Comparison of ENCODE assay signal across 10 mouse cellular contexts in the genomic region with DNA sequence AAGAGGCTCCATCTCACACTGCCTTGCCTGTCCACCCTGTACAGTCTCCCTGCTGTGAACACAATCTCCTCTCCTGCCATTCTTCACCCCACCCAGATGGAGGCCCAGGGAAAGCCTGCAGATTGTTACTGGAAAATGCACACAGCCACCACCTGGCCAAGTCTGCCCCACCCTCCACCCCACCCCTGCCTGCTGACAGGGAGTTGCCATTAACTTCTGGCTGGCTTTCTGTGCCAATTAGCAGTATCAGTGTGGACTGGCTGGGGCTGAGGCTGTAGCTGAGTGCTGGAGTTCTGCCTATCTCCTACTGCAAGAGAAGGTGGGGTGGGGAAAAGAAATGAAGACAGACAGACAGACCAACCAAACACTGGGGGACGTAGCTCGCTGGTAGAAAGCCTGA. TPM values are rescaled to one million over a fixed set of nuclear protein-coding genes. Genes with fewer than 3 reads are reported as not detected.
A peak's percentile ranks its signal among the peaks of the same experiment; 100 is the strongest.
DNase-seq lines count a peak whose midpoint lies in the region; ATAC-seq and TF ChIP-seq lines count a peak whose summit lies in the region.
"Had no signal": no experiment of that assay in that cellular context is flagged by ENCODE, and none has a peak within 500 bp of the region (broad histone marks: within the 10 kb centered on the region; RNA-seq: fewer than 3 reads in every experiment).

No protein-coding gene starts in this region.

- no peak overlapping the region for H3K4me2 ChIP-seq in lung, embryonic 14.5 days
- no peak overlapping the region for H3K4me2 ChIP-seq in heart, embryonic 16.5 days (ENCODE audit: low read depth, low read length)
- H3K4me2 ChIP-seq in liver, embryonic 11.5 days, result peak overlapping the region; percentile 50
- no peak overlapping the region for H3K4me2 ChIP-seq in forebrain, embryonic 13.5 days
- H3K4me2 ChIP-seq: midbrain, embryonic 12.5 days had no signal

- no peaks in the 10 kb centered on the region for H3K36me3 ChIP-seq in lung, embryonic 14.5 days (ENCODE audit: insufficient read depth)
- no peaks in the 10 kb centered on the region for H3K36me3 ChIP-seq in heart, embryonic 16.5 days (ENCODE audit: control insufficient read depth, insufficient read depth)
- no peaks in the 10 kb centered on the region for H3K36me3 ChIP-seq in liver, embryonic 11.5 days (ENCODE audit: control insufficient read depth, insufficient read depth, low read length)
- no peaks in the 10 kb centered on the region for H3K36me3 ChIP-seq in forebrain, embryonic 13.5 days (ENCODE audit: poor library complexity, severe bottlenecking)
- H3K36me3 ChIP-seq: midbrain, embryonic 12.5 days had no signal

- TF ChIP-seq CTCF in lung, embryonic 14.5 days (IDR thresholded peaks at IDR 0.05; ENCODE audit: low read depth), result no peak

- no peaks in the 10 kb centered on the region for H3K9me3 ChIP-seq in lung, embryonic 14.5 days (ENCODE audit: low read depth, low read length)
- no peaks in the 10 kb centered on the region for H3K9me3 ChIP-seq in heart, embryonic 16.5 days (replicated peaks; ENCODE audit: control insufficient read depth, low read length)
- H3K9me3 ChIP-seq in liver, embryonic 11.5 days (ENCODE audit: control insufficient read depth, low read length), result no peaks in the 10 kb centered on the region
- H3K9me3 ChIP-seq in forebrain, embryonic 13.5 days (replicated peaks), result no peaks in the 10 kb centered on the region
- H3K9me3 ChIP-seq: midbrain, embryonic 12.5 days had no signal

- peak; percentile 33; the same call in 1 of the 2 replicates for ATAC-seq in lung, embryonic 14.5 days (ENCODE audit: insufficient read depth)
- ATAC-seq in heart, embryonic 16.5 days (replicated peaks; ENCODE audit: extremely low read depth, insufficient read depth, low FRiP score), result peak; percentile 78
- ATAC-seq in liver, embryonic 11.5 days (replicated peaks; ENCODE audit: low FRiP score), result peak; percentile 97
- ATAC-seq in forebrain, embryonic 13.5 days, result no peak
- ATAC-seq in activated CD4-positive, CD25-positive, alpha-beta regulatory T cell, adult 4 months, result no peak

- H3K27me3 ChIP-seq in lung, embryonic 14.5 days (ENCODE audit: insufficient read depth, low read length), result no peaks in the 10 kb centered on the region
- no peaks in the 10 kb centered on the region for H3K27me3 ChIP-seq in heart, embryonic 16.5 days (ENCODE audit: control insufficient read depth, insufficient read depth, low read length)
- H3K27me3 ChIP-seq in liver, embryonic 11.5 days (replicated peaks; ENCODE audit: control insufficient read depth, insufficient read depth, low read length), result no peaks in the 10 kb centered on the region
- H3K27me3 ChIP-seq in forebrain, embryonic 13.5 days, result no peaks in the 10 kb centered on the region
- H3K27me3 ChIP-seq: midbrain, embryonic 12.5 days had no signal

- WGBS in lung, embryonic 14.5 days, result 69% methylated on average over 2 of the region's 2 CpGs
- 56% methylated on average over 2 of the region's 2 CpGs for WGBS in heart, embryonic 16.5 days
- WGBS in liver, embryonic 11.5 days, result 51% methylated on average over 2 of the region's 2 CpGs
- WGBS in forebrain, embryonic 13.5 days, result 80% methylated on average over 2 of the region's 2 CpGs

- no peak overlapping the region for H3K4me3 ChIP-seq in lung, embryonic 14.5 days (ENCODE audit: low read depth, low read length)
- no peak overlapping the region for H3K4me3 ChIP-seq in heart, embryonic 16.5 days (ENCODE audit: low read length)
- H3K4me3 ChIP-seq in liver, embryonic 11.5 days (ENCODE audit: low read depth, low read length), result 0 out of 2 replicates have a peak overlapping the region, but pooled peaks have one; percentile 4
- H3K4me3 ChIP-seq in forebrain, embryonic 13.5 days, result no peak overlapping the region
- H3K4me3 ChIP-seq: midbrain, embryonic 12.5 days had no signal

- H3K4me1 ChIP-seq in lung, embryonic 14.5 days (ENCODE audit: insufficient read depth), result 0 out of 2 replicates have a peak, but pooled peaks cover 2% of the 10 kb centered on the region
- H3K4me1 ChIP-seq in heart, embryonic 16.5 days (ENCODE audit: control insufficient read depth, insufficient read depth, low read length), result peaks cover 21% of the 10 kb centered on the region
- H3K4me1 ChIP-seq in liver, embryonic 11.5 days (replicated peaks; ENCODE audit: control insufficient read depth, insufficient read depth, low read length), result peaks cover 38% of the 10 kb centered on the region
- H3K4me1 ChIP-seq in forebrain, embryonic 13.5 days, result 0 out of 2 replicates have a peak, but pooled peaks cover 5% of the 10 kb centered on the region
- H3K4me1 ChIP-seq: midbrain, embryonic 12.5 days had no signal

- no peak overlapping the region for H3K9ac ChIP-seq in lung, embryonic 14.5 days
- no peak overlapping the region for H3K9ac ChIP-seq in heart, embryonic 16.5 days (ENCODE audit: low read length)
- H3K9ac ChIP-seq in liver, embryonic 11.5 days (ENCODE audit: low read depth, low read length), result peak overlapping the region; percentile 23; the same call in 1 of the 2 replicates
- H3K9ac ChIP-seq in forebrain, embryonic 13.5 days, result no peak overlapping the region
- H3K9ac ChIP-seq: midbrain, embryonic 12.5 days had no signal

- no peak overlapping the region for H3K27ac ChIP-seq in lung, embryonic 14.5 days (ENCODE audit: low read depth)
- peak overlapping the region; percentile 54 for H3K27ac ChIP-seq in heart, embryonic 16.5 days (ENCODE audit: low read length)
- H3K27ac ChIP-seq in liver, embryonic 11.5 days (ENCODE audit: low read depth, low read length), result peak overlapping the region; percentile 91
- H3K27ac ChIP-seq in forebrain, embryonic 13.5 days, result no peak overlapping the region
- H3K27ac ChIP-seq: midbrain, embryonic 12.5 days had no signal

- DNase-seq in lung, embryonic 14.5 days, result no peak
- no peak for DNase-seq in lung, postnatal 14 days
- DNase-seq in liver, embryonic 11.5 days (ENCODE audit: low spot score), result peak; percentile 58
- DNase-seq in layer of hippocampus, adult 9-10 months (ENCODE audit: low spot score), result no peak
- no peak for DNase-seq in adrenal gland, postnatal 25 days
- DNase-seq: cerebellum, adult 11-12 months had no signal

RNA-seq across cellular contexts. Expression of gene Birc5, which starts 10.5 kb away (rescaled TPM):
- polyA plus RNA-seq in lung, embryonic 14.5 days (2014; fragmentation: Nextera tagmentation; extraction: Ambion mirVana), result 395 and 399 TPM in 2 replicates
- 228 and 244 TPM in 2 replicates for polyA plus RNA-seq in heart, embryonic 16.5 days (2015; fragmentation: Nextera tagmentation; extraction: Ambion mirVana)
- 430 and 440 TPM in 2 replicates for polyA plus RNA-seq in liver, embryonic 11.5 days (2014; fragmentation: Nextera tagmentation; extraction: Ambion mirVana)
- polyA plus RNA-seq in forebrain, embryonic 13.5 days (2015; fragmentation: Nextera tagmentation; extraction: Ambion mirVana), result 231 and 243 TPM in 2 replicates
- 5.2 and 8.5 TPM in 2 replicates for total RNA-seq in adrenal gland, postnatal 25 days (2021)
- 100 to 1,000 TPM in 1 of 2 experiments, 10 to 100 TPM in 1; 88.3 to 110 TPM for polyA plus RNA-seq in activated CD4-positive, CD25-positive, alpha-beta regulatory T cell, adult 4 months (2017; shearing (Covaris generic))

RNA-seq across cellular contexts. Expression of gene Tk1, which starts 12.7 kb away (rescaled TPM):
- 144 and 158 TPM in 2 replicates for polyA plus RNA-seq in lung, embryonic 14.5 days (2014; fragmentation: Nextera tagmentation; extraction: Ambion mirVana)
- 108 and 114 TPM in 2 replicates for polyA plus RNA-seq in heart, embryonic 16.5 days (2015; fragmentation: Nextera tagmentation; extraction: Ambion mirVana)
- 185 and 192 TPM in 2 replicates for polyA plus RNA-seq in liver, embryonic 11.5 days (2014; fragmentation: Nextera tagmentation; extraction: Ambion mirVana)
- polyA plus RNA-seq in forebrain, embryonic 13.5 days (2015; fragmentation: Nextera tagmentation; extraction: Ambion mirVana), result 103 and 104 TPM in 2 replicates
- 14.3 and 18.4 TPM in 2 replicates for total RNA-seq in adrenal gland, postnatal 25 days (2021)
- polyA plus RNA-seq in activated CD4-positive, CD25-positive, alpha-beta regulatory T cell, adult 4 months (2017; shearing (Covaris generic)), result 10 to 100 TPM; 52.4 to 88.7 TPM

RNA-seq across cellular contexts. Expression of gene Afmid, which starts 12.8 kb away (rescaled TPM):
- 4.6 TPM in 2 replicates for polyA plus RNA-seq in lung, embryonic 14.5 days (2014; fragmentation: Nextera tagmentation; extraction: Ambion mirVana)
- polyA plus RNA-seq in heart, embryonic 16.5 days (2015; fragmentation: Nextera tagmentation; extraction: Ambion mirVana), result 17.5 and 20.8 TPM in 2 replicates
- 8.4 and 11.1 TPM in 2 replicates for polyA plus RNA-seq in liver, embryonic 11.5 days (2014; fragmentation: Nextera tagmentation; extraction: Ambion mirVana)
- 7.4 and 7.5 TPM in 2 replicates for polyA plus RNA-seq in forebrain, embryonic 13.5 days (2015; fragmentation: Nextera tagmentation; extraction: Ambion mirVana)
- 10.1 and 13.2 TPM in 2 replicates for total RNA-seq in adrenal gland, postnatal 25 days (2021)
- polyA plus RNA-seq in activated CD4-positive, CD25-positive, alpha-beta regulatory T cell, adult 4 months (2017; shearing (Covaris generic)), result 10 to 100 TPM; 23.5 to 24.7 TPM

RNA-seq across cellular contexts. Expression of gene Tmem235, which starts 22.0 kb away (rescaled TPM):
- polyA plus RNA-seq in lung, embryonic 14.5 days (2014; fragmentation: Nextera tagmentation; extraction: Ambion mirVana), result not detected in 2 replicates
- polyA plus RNA-seq in heart, embryonic 16.5 days (2015; fragmentation: Nextera tagmentation; extraction: Ambion mirVana), result not detected in 2 replicates
- not detected in 2 replicates for polyA plus RNA-seq in liver, embryonic 11.5 days (2014; fragmentation: Nextera tagmentation; extraction: Ambion mirVana)
- not detected in 2 replicates for polyA plus RNA-seq in forebrain, embryonic 13.5 days (2015; fragmentation: Nextera tagmentation; extraction: Ambion mirVana)
- total RNA-seq in adrenal gland, postnatal 25 days (2021), result not detected in 2 replicates
- not detected for polyA plus RNA-seq in activated CD4-positive, CD25-positive, alpha-beta regulatory T cell, adult 4 months (2017; shearing (Covaris generic))
- polyA plus RNA-seq: midbrain, embryonic 12.5 days had no signal

RNA-seq across cellular contexts. Expression of gene Gm20708, which starts 29.1 kb away (rescaled TPM):
- 0.23 and 0.30 TPM in 2 replicates for polyA plus RNA-seq in lung, embryonic 14.5 days (2014; fragmentation: Nextera tagmentation; extraction: Ambion mirVana)
- 0.92 and 2.4 TPM in 2 replicates for polyA plus RNA-seq in heart, embryonic 16.5 days (2015; fragmentation: Nextera tagmentation; extraction: Ambion mirVana)
- 0.21 and 0.80 TPM in 2 replicates for polyA plus RNA-seq in liver, embryonic 11.5 days (2014; fragmentation: Nextera tagmentation; extraction: Ambion mirVana)
- polyA plus RNA-seq in forebrain, embryonic 13.5 days (2015; fragmentation: Nextera tagmentation; extraction: Ambion mirVana), result 0.36 and 0.49 TPM in 2 replicates
- total RNA-seq in adrenal gland, postnatal 25 days (2021), result 1.00 and 1.8 TPM in 2 replicates
- 1 to 10 TPM; 3.8 to 5.6 TPM for polyA plus RNA-seq in activated CD4-positive, CD25-positive, alpha-beta regulatory T cell, adult 4 months (2017; shearing (Covaris generic))

Comparison
In these comparisons a context has a peak if more than half of its experiments do, and no peak if none do; other contexts are left out.
1. ATAC-seq: peak in lung, embryonic 14.5 days (single experiment), heart, embryonic 16.5 days (single experiment) and liver, embryonic 11.5 days (single experiment); none in forebrain, embryonic 13.5 days (single experiment) and activated CD4-positive, CD25-positive, alpha-beta regulatory T cell, adult 4 months (single experiment).
2. H3K27ac ChIP-seq: peak in heart, embryonic 16.5 days (single experiment) and liver, embryonic 11.5 days (single experiment); none in lung, embryonic 14.5 days (single experiment) and forebrain, embryonic 13.5 days (single experiment).